Mouse (Mus musculus) heart, adult 2 months (tissue): Measurements from ENCODE around the gene Fbxo40. TPM values are rescaled to one million over a fixed set of nuclear protein-coding genes. Genes with fewer than 3 reads are reported as not detected.

Experiments used
- DNase-seq, 2 experiments: peaks; one replicate each; pipeline ENCODE4 v3.0.0; 2021
- H3K27ac ChIP-seq: fragments of 200-600 bp; 2 replicates; pipeline ENCODE4 v1.8.1; 2022
- H3K27me3 ChIP-seq: fragments of 200-500 bp; 2 replicates; pipeline ENCODE4 v1.6.1; 2012; ENCODE audit warnings: mild to moderate bottlenecking, low read length, inconsistent platforms, mixed read lengths; ENCODE audit not compliant: control insufficient read depth, insufficient read depth
- H3K36me3 ChIP-seq: fragments of 200-500 bp; 2 replicates; pipeline ENCODE4 v1.6.1; 2012; ENCODE audit warnings: low read length, inconsistent platforms; ENCODE audit not compliant: control insufficient read depth, insufficient read depth
- H3K4me1 ChIP-seq: fragments of 200-500 bp; 2 replicates; pipeline ENCODE4 v1.6.1; 2011; ENCODE audit warnings: low read length; ENCODE audit not compliant: control insufficient read depth, insufficient read depth
- H3K4me3 ChIP-seq: fragments of 200-600 bp; 2 replicates; pipeline ENCODE4 v1.8.1; 2022
- H3K79me2 ChIP-seq: fragments of 200-500 bp; replicated peaks from 2 replicates; pipeline ENCODE4 v1.6.1; 2012; ENCODE audit warnings: mild to moderate bottlenecking, inconsistent platforms, low read length, moderate library complexity, mixed read lengths; ENCODE audit not compliant: control insufficient read depth, insufficient read depth
- H3K9ac ChIP-seq: fragments of 200-500 bp; 2 replicates; pipeline ENCODE4 v1.6.1; 2012; ENCODE audit warnings: low read depth, mild to moderate bottlenecking, control low read depth, inconsistent platforms, low read length, mixed read lengths
- CTCF ChIP-seq: fragments of 200-600 bp; IDR thresholded peaks from 2 replicates; pipeline ENCODE4 v1.8.1; 2022; ENCODE audit warnings: antibody characterized with exemption, mild to moderate bottlenecking, moderate library complexity
- EP300 ChIP-seq: fragments of 200-500 bp; IDR thresholded peaks from 2 replicates; pipeline ENCODE4 v1.6.1; 2011; ENCODE audit warnings: low read depth, low read length, control low read depth; ENCODE audit not compliant: insufficient read depth
- POLR2A ChIP-seq: fragments of 200-500 bp; IDR thresholded peaks from 2 replicates; pipeline ENCODE4 v1.6.1; 2011; ENCODE audit warnings: mild to moderate bottlenecking, low read depth, low read length, control low read depth; ENCODE audit not compliant: insufficient read depth
- WGBS: fragments of 180-500 bp; shearing (Covaris S2); methylation state at CpG from one replicate; pipeline ENCODE4 v1.1.7; 2018; 5-methylcytosine and 5-hydroxymethylcytosine counted together
- intact Hi-C: fragments of 180-260 bp; cut with DNase I; formaldehyde crosslinking; loops from one replicate; pipeline ENCODE4 v1.15.1; 2025
- polyA plus RNA-seq: library from polyadenylated mRNA; depleted of rRNA; stranded (reverse); fragments of >200 nt; gene quantifications from 2 replicates; pipeline ENCODE4 v1.2.3, GENCODE M21; 2012; rRNA removed
- total RNA-seq, 2 experiments: library from RNA; stranded (reverse); gene quantifications; 2 replicates each; pipeline ENCODE4 v1.2.3; 2021

Fbxo40 gene
- total and polyA plus RNA-seq, 3 experiments, result 66.5 to 211 (median 191) TPM

GRCm38 (mm10) chr16:36920410-36920809 is 69.9 kb downstream of the Fbxo40 start:
- H3K79me2 ChIP-seq, result no peaks in the 10 kb centered on the region
- no peak overlapping the region for H3K27ac ChIP-seq
- H3K4me3 ChIP-seq, result no peak overlapping the region
- TF ChIP-seq CTCF (no peak), POLR2A (no peak), EP300 (no peak)
- H3K36me3 ChIP-seq, result no peaks in the 10 kb centered on the region; the same call in 1 of the 2 replicates
- no peaks in the 10 kb centered on the region for H3K4me1 ChIP-seq
- WGBS, result 35% methylated on average over 3 of the region's 3 CpGs
- intact Hi-C loops, result no loop called here
- H3K27me3 ChIP-seq, result no peaks in the 10 kb centered on the region
- no peak for DNase-seq
- no peak overlapping the region for H3K9ac ChIP-seq

GRCm38 (mm10) chr16:36918505-36918904 is 71.8 kb downstream of the Fbxo40 start:
- Histone ChIP-seq H3K79me2 (no peaks in the 10 kb centered on the region), H3K36me3 (no peaks in the 10 kb centered on the region; the same call in 1 of the 2 replicates), H3K4me1 (no peaks in the 10 kb centered on the region), H3K4me3 (no peak overlapping the region), H3K27ac (no peak overlapping the region), H3K9ac (no peak overlapping the region), H3K27me3 (no peaks in the 10 kb centered on the region)
- 94% methylated on average over 10 of the region's 10 CpGs for WGBS
- DNase-seq, result no peak
- intact Hi-C loops, result no loop called here
- TF ChIP-seq CTCF, result no peak
- no peak for TF ChIP-seq POLR2A
- TF ChIP-seq EP300, result no peak

DNA sequence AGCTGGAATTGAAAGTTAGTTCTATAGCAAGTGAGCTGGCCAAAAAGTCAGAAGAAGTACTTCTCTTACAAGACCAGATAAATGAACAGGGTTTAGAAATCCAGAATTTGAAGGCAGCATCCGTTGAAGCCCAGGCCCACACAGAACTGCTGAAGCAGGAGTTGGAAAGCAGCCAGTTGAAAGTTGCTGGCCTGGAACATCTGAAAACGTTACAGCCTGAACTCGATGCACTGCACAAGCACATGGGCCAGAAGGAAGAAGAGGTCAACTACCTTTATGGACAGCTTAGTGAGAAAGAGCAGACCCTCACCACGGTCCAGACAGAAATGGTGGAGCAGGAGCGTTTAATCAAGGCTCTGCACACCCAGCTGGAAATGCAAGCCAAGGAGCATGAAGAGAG is 76.1 kb downstream of the Fbxo40 start:
- intact Hi-C loops, result no loop called here
- DNase-seq, result no peak

More for the DNA sequence above, 76.1 kb downstream of the Fbxo40 start:
- no peaks in the 10 kb centered on the region for H3K79me2 ChIP-seq
- no peaks in the 10 kb centered on the region for H3K36me3 ChIP-seq
- H3K9ac ChIP-seq, result no peak overlapping the region
- no peak overlapping the region for H3K4me3 ChIP-seq
- no peak for TF ChIP-seq POLR2A
- TF ChIP-seq CTCF, result no peak
- TF ChIP-seq EP300, result no peak
- WGBS, result 62% methylated on average over 5 of the region's 5 CpGs
- no peaks in the 10 kb centered on the region for H3K27me3 ChIP-seq
- no peaks in the 10 kb centered on the region for H3K4me1 ChIP-seq
- no peak overlapping the region for H3K27ac ChIP-seq

Other genes with a start within 250 kb of the Fbxo40 start
- 1 to 10 TPM; 1.6 to 2.2 TPM for gene Slc15a2, start 205.5 kb downstream of the Fbxo40 start, total RNA-seq
- 3.3 and 4.7 TPM in 2 replicates for gene Slc15a2, start 205.5 kb downstream of the Fbxo40 start, polyA plus RNA-seq
- gene Iqcb1, start 162.1 kb downstream of the Fbxo40 start, total RNA-seq, result 10 to 100 TPM; 12.1 to 14.1 TPM
- gene Iqcb1, start 162.1 kb downstream of the Fbxo40 start, polyA plus RNA-seq, result 3.8 and 5.8 TPM in 2 replicates
- gene Eaf2, start 115.5 kb downstream of the Fbxo40 start, total RNA-seq, result 1 to 10 TPM; 1.1 TPM
- 0.23 and 0.85 TPM in 2 replicates for gene Eaf2, start 115.5 kb downstream of the Fbxo40 start, polyA plus RNA-seq
- gene Golgb1, start 115.3 kb downstream of the Fbxo40 start, total RNA-seq, result 10 to 100 TPM; 41.6 to 52.1 TPM
- gene Golgb1, start 115.3 kb downstream of the Fbxo40 start, polyA plus RNA-seq, result 27.7 and 39.9 TPM in 2 replicates
- 1 to 10 TPM; 7.3 to 9.1 TPM for gene Hcls1, start 55.5 kb downstream of the Fbxo40 start, total RNA-seq
- gene Hcls1, start 55.5 kb downstream of the Fbxo40 start, polyA plus RNA-seq, result 7.2 and 9.3 TPM in 2 replicates
- 1 to 10 TPM; 4.7 to 4.9 TPM for gene Polq, start 21.3 kb upstream of the Fbxo40 start, total RNA-seq
- gene Polq, start 21.3 kb upstream of the Fbxo40 start, polyA plus RNA-seq, result 1.2 and 1.5 TPM in 2 replicates